Mouse (Mus musculus) bone marrow macrophage, adult 2 months (primary cell): Measurements from ENCODE around the gene Marveld1. TPM values are rescaled to one million over a fixed set of nuclear protein-coding genes. Genes with fewer than 3 reads are reported as not detected.

Source experiments
- H3K27ac ChIP-seq: 2 replicates; pipeline ENCODE4 v1.5.1; 2012; ENCODE audit warnings: low read depth, low read length; ENCODE audit not compliant: insufficient read depth
- H3K4me1 ChIP-seq: 2 replicates; pipeline ENCODE4 v1.6.1; 2012; ENCODE audit warnings: low read length; ENCODE audit not compliant: control insufficient read depth, insufficient read depth
- H3K4me3 ChIP-seq: 2 replicates; pipeline ENCODE4 v1.5.1; 2012; ENCODE audit warnings: mild to moderate bottlenecking, low read length, moderate library complexity; ENCODE audit not compliant: insufficient read depth
- CTCF ChIP-seq: IDR thresholded peaks from 2 replicates; pipeline ENCODE4 v1.5.1; 2012; ENCODE audit warnings: low read depth, mild to moderate bottlenecking, low read length, moderate library complexity
- POLR2A ChIP-seq: IDR thresholded peaks from 2 replicates; pipeline ENCODE4 v1.6.1; 2012; ENCODE audit warnings: mild to moderate bottlenecking, low read depth, low read length, borderline replicate concordance
- polyA plus RNA-seq: library from polyadenylated mRNA; stranded (reverse); fragments of >200 nt; gene quantifications from 2 replicates; pipeline ENCODE4 v1.2.4, GENCODE M21; 2012; ENCODE audit not compliant: missing spikeins, insufficient read depth, insufficient read length

Marveld1 gene
- polyA plus RNA-seq, 1 experiment, result 32.4 TPM

DNA sequence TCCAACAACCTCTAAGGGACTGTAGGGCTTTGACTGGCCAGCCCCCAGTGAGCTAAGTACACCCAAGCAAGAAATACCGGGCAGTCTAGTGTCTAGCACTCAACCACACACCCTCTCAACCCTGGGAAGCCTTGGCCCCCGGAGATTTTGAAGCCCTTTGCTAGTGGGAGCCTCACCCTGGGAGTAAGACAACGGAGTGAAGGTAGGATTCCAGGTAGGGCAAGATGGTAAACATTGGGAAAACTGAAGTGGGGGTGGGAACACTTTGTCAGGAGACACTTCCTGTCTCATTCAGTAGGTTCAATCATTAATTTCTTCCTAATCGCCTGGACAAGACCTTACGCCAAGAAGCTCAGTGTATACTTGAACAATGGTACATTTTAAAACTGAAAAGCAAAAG is 20.2 kb upstream of the Marveld1 start:
- TF ChIP-seq CTCF (no peak), POLR2A (no peak)
- H3K4me1 ChIP-seq, result peaks cover 41% of the 10 kb centered on the region
- H3K27ac ChIP-seq, result no peak overlapping the region

GRCm38 (mm10) chr19:42128052-42128740 is 19.0 kb upstream of the Marveld1 start:
- peaks cover 41% of the 10 kb centered on the region for H3K4me1 ChIP-seq
- peak overlapping the region; percentile 77 for H3K4me3 ChIP-seq
- TF ChIP-seq POLR2A (no peak), CTCF (no peak)
- H3K27ac ChIP-seq, result peak overlapping the region; percentile 33; the same call in 1 of the 2 replicates

More for the DNA sequence above, 20.2 kb upstream of the Marveld1 start:
- H3K4me3 ChIP-seq, result no peak overlapping the region

- Histone ChIP-seq H3K27ac (peak within 1 kb of the TSS; percentile 81), H3K4me1 (peaks cover 41% of the 10 kb centered on the region), H3K4me3 (peak within 1 kb of the TSS; percentile 77)
- TF ChIP-seq CTCF, result no peak
- TF ChIP-seq POLR2A, result no peak
Observed at GRCm38 (mm10) chr19:42128787-42129508, 18.3 kb upstream of the Marveld1 start, which contains the start of gene Avpi1. Avpi1 (minus strand) TSS chr19:42129059.

DNA sequence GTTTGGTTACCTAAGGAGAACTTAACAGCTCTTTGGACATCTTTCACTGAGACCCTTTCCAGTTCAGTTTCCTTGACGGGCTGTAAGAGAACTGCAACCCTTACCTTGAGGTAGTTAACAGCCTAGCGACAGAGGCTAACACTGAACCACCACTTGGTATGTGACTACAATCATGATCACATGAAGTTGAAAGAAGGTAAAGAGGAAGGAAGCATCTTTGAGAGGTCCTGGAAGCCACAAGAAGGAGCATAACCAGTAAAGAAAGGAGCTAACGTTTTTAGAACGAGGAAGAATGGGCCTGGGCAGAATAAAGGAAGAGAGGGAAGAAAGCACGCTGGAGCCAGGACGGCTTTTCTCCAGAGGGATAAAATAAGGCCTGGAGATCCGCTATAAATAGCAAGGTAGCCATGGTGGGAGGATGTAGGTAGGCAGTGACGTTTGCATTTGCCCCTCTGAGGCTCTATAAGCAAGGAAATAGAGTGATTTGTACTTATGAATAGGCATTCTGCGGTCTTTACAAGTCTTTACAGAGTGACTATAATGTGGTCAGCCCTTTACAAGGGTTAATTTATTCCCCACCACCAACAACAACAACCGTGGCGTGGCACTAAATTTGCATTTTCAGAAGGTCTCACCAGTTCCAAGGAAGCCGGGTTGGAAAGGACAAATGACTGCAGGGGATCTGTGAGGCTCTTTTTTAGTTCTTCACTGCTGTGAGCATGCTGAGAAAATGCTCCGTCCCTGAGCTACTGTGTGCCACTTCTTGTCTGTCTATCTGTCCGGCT is 17.5 kb upstream of the Marveld1 start:
- peaks cover 45% of the 10 kb centered on the region for H3K4me1 ChIP-seq
- peak overlapping the region; percentile 81 for H3K27ac ChIP-seq
- H3K4me3 ChIP-seq, result peak overlapping the region; percentile 25
- TF ChIP-seq CTCF, result no peak
- no peak for TF ChIP-seq POLR2A

- peak overlapping the region; percentile 25 for H3K4me3 ChIP-seq
- peaks cover 47% of the 10 kb centered on the region for H3K4me1 ChIP-seq
- peak overlapping the region; percentile 81 for H3K27ac ChIP-seq
- no peak for TF ChIP-seq POLR2A
- no peak for TF ChIP-seq CTCF
Observed at GRCm38 (mm10) chr19:42130294-42130606, 16.9 kb upstream of the Marveld1 start.

- TF ChIP-seq POLR2A, result no peak
- TF ChIP-seq CTCF, result no peak
- Histone ChIP-seq H3K4me1 (peaks cover 47% of the 10 kb centered on the region), H3K27ac (peak overlapping the region; percentile 81), H3K4me3 (peak overlapping the region; percentile 1; the same call in 1 of the 2 replicates)
Observed at GRCm38 (mm10) chr19:42131101-42131500, 16.1 kb upstream of the Marveld1 start.

- H3K4me1 ChIP-seq, result peaks cover 23% of the 10 kb centered on the region
- H3K27ac ChIP-seq, result no peak overlapping the region
- TF ChIP-seq CTCF, result no peak
Observed at GRCm38 (mm10) chr19:42135070-42135469, 12.1 kb upstream of the Marveld1 start.

GRCm38 (mm10) chr19:42136126-42136525 is 11.1 kb upstream of the Marveld1 start:
- no peak for TF ChIP-seq CTCF
- TF ChIP-seq POLR2A, result no peak
- no peak overlapping the region for H3K4me3 ChIP-seq

More at GRCm38 (mm10) chr19:42135070-42135469, 12.1 kb upstream of the Marveld1 start:
- no peak overlapping the region for H3K4me3 ChIP-seq

DNA sequence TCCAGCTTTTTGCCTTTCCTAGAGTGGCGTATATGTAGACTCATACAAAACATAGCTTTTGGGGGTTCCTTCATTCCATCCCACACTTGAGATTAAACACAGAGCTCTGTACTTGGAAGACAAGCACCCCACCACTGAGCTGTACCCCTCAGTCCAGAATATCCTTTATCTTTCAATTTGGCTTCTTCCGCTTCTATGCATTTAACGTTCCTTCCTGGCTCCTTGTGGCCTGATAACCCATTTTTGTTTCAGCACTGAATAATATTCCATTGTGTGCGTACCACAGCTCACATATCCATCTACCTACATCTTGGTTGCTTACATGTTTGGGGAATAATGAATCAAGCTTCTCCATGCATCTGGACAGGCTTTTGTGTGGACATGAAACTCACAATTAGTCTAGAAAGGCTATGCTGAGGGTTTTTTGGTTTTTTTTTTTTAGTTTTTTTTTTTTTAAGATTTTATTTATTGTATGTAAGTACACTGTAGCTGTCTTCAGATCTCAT is 10.0 kb upstream of the Marveld1 start:
- Histone ChIP-seq H3K27ac (no peak overlapping the region), H3K4me1 (peaks cover 6% of the 10 kb centered on the region), H3K4me3 (no peak overlapping the region)
- TF ChIP-seq POLR2A (no peak), CTCF (no peak)

More at GRCm38 (mm10) chr19:42136126-42136525, 11.1 kb upstream of the Marveld1 start:
- Histone ChIP-seq H3K4me1 (peaks cover 14% of the 10 kb centered on the region), H3K27ac (no peak overlapping the region)
